24 mouse cellular contexts compared by ENCODE assay signal in the genomic region with DNA sequence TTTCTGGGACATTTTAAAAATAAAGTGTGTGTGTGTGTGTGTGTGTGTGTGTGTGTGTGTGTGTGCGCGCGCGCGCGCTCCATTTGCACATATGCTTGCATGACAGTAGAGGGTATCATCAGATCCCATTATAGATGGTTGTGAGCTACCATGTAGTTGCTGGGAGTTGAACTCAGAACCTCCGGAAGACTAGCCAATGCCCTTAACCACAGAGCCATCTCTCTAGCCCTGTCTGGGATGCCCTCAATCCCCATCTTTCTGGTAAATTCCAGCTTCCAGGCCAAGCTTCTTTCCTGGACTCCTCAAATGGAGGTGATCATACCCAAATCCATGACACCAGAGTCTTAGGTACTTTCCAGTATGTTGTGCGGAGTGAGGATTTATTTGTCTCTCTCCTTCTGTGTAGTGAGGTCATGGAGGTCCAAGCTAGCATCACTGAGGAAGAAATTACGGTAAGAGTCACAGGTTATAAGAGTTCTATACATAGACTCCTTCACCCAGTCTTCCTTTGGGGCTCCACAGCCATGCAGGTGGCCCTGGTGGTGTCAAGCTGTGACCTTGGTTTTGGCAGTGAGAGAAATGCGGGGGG. TPM values are rescaled to one million over a fixed set of nuclear protein-coding genes. Genes with fewer than 3 reads are reported as not detected.
"Had no signal": no experiment of that assay in that cellular context is flagged by ENCODE, and none has a peak within 500 bp of the region (broad histone marks: within the 10 kb centered on the region; RNA-seq: fewer than 3 reads in every experiment).

No protein-coding gene starts in this region.

- H3K9me3 ChIP-seq: kidney, embryonic 15.5 days; limb, embryonic 13.5 days; liver, embryonic 12.5 days; liver, embryonic 15.5 days; lung, embryonic 15.5 days; midbrain, embryonic 13.5 days; neural tube, embryonic 13.5 days; stomach, embryonic 15.5 days had no signal

- H3K36me3 ChIP-seq: kidney, embryonic 15.5 days; limb, embryonic 13.5 days; liver, embryonic 12.5 days; liver, embryonic 15.5 days; lung, embryonic 15.5 days; midbrain, embryonic 13.5 days; neural tube, embryonic 13.5 days; stomach, embryonic 15.5 days had no signal

- H3K27ac ChIP-seq: kidney, embryonic 15.5 days; limb, embryonic 13.5 days; liver, embryonic 12.5 days; liver, embryonic 15.5 days; lung, embryonic 15.5 days; midbrain, embryonic 13.5 days; neural tube, embryonic 13.5 days; stomach, embryonic 15.5 days had no signal

- H3K9ac ChIP-seq: kidney, embryonic 15.5 days; limb, embryonic 13.5 days; liver, embryonic 12.5 days; liver, embryonic 15.5 days; lung, embryonic 15.5 days; midbrain, embryonic 13.5 days; neural tube, embryonic 13.5 days; stomach, embryonic 15.5 days had no signal

- H3K4me3 ChIP-seq: kidney, embryonic 15.5 days; limb, embryonic 13.5 days; liver, embryonic 12.5 days; liver, embryonic 15.5 days; lung, embryonic 15.5 days; myocyte; neural tube, embryonic 13.5 days had no signal

- H3K4me2 ChIP-seq: kidney, embryonic 15.5 days; limb, embryonic 13.5 days; liver, embryonic 12.5 days; liver, embryonic 15.5 days; lung, embryonic 15.5 days; neural tube, embryonic 13.5 days had no signal

- ATAC-seq: liver, embryonic 12.5 days; midbrain, embryonic 13.5 days; midbrain, embryonic 16.5 days had no signal

- DNase-seq: kidney, adult 8-10 months; kidney, postnatal 10 days; kidney, postnatal 36 days; left cerebral cortex, postnatal 4 days; liver; lung, adult 18-20 months; lung, postnatal 14 days; lung, postnatal 4 days; right cerebral cortex, adult 18-20 months; right cerebral cortex, postnatal 14 days; right cerebral cortex, postnatal 4 days; spleen, adult 18-20 months; thymus, postnatal 25 days had no signal

RNA-seq across cellular contexts. Expression of a gene that starts 5.7 kb away (rescaled TPM):
- polyA plus RNA-seq: limb, embryonic 13.5 days; lung, embryonic 15.5 days; myocyte; neural tube, embryonic 13.5 days; thymus, postnatal 0 days had no signal
